Mouse (Mus musculus) erythroblast, embryonic 14.5 days (primary cell): ENCODE data around the gene Hoxd8.

Experiments used
- GATA1 ChIP-seq: IDR thresholded peaks from 2 replicates; pipeline ENCODE4 v1.6.1; 2012; ENCODE audit warnings: low read length, inconsistent platforms, mixed read lengths
- TAL1 ChIP-seq: IDR thresholded peaks from 3 replicates; pipeline ENCODE4 v1.6.1; 2012; ENCODE audit warnings: low read length, inconsistent platforms, mixed read lengths

- TF ChIP-seq GATA1 (no peak), TAL1 (no peak)
Measured at GRCm38 (mm10) chr2:74726973-74727639, 22.7 kb downstream of the Hoxd8 start.
